ENCODE assay signal across 7 mouse cellular contexts in the genomic region with DNA sequence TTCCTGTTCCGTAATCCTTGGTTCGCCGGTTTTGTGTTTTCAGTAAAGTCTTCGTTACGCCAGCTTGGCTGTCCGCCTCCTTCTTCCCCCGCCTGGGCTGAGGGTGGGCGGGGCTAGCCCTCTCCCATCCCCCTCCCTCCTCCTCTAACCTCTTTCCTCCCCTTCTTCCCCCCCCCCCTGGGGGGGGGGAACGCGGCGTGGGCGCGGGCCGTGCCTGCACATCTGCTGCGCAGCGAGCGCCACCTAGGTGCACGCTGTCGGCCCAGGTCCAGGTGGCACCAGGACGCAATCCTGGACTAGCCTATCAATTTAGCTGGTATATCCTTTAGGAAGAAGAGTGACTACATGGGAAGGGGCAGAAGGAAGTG. TPM values are rescaled to one million over a fixed set of nuclear protein-coding genes. Genes with fewer than 3 reads are reported as not detected.
DNase-seq lines count a peak whose midpoint lies in the region; ATAC-seq lines count a peak whose summit lies in the region.

No protein-coding gene starts in this region.

- H3K4me2 ChIP-seq in embryonic facial prominence, embryonic 12.5 days (replicated peaks), result peak overlapping the region; percentile 68
- H3K4me2 ChIP-seq in limb, embryonic 11.5 days (ENCODE audit: low read depth, severe bottlenecking), result peak overlapping the region; percentile 82
- peak overlapping the region; percentile 81 for H3K4me2 ChIP-seq in midbrain, embryonic 13.5 days (replicated peaks)

- peak; percentile 95 for DNase-seq in adrenal gland, postnatal 14 days
- peak; percentile 93 to 94 for DNase-seq in heart, adult 18-20 months
- peak; percentile 92 for DNase-seq in kidney, adult 18-20 months
- peak; percentile 97 for DNase-seq in limb, embryonic 11.5 days (ENCODE audit: low spot score)
- peak; percentile 76 for DNase-seq in spleen, adult 12 weeks (ENCODE audit: low spot score)

- H3K4me1 ChIP-seq in embryonic facial prominence, embryonic 12.5 days, result peaks cover 43% of the 10 kb centered on the region
- peaks cover 29% of the 10 kb centered on the region for H3K4me1 ChIP-seq in limb, embryonic 11.5 days (ENCODE audit: control insufficient read depth, insufficient read depth, low read length)
- H3K4me1 ChIP-seq in midbrain, embryonic 13.5 days (replicated peaks), result peaks cover 61% of the 10 kb centered on the region

- peak overlapping the region; percentile 98 for H3K27ac ChIP-seq in embryonic facial prominence, embryonic 12.5 days
- H3K27ac ChIP-seq in limb, embryonic 11.5 days (replicated peaks; ENCODE audit: low read depth, low read length), result no peak overlapping the region; the same call in 1 of the 2 replicates
- peak overlapping the region; percentile 100 for H3K27ac ChIP-seq in midbrain, embryonic 13.5 days

- no peaks in the 10 kb centered on the region for H3K9me3 ChIP-seq in embryonic facial prominence, embryonic 12.5 days
- no peaks in the 10 kb centered on the region for H3K9me3 ChIP-seq in limb, embryonic 11.5 days (ENCODE audit: control insufficient read depth, low read length)
- H3K9me3 ChIP-seq in midbrain, embryonic 13.5 days, result no peaks in the 10 kb centered on the region

- H3K9ac ChIP-seq in embryonic facial prominence, embryonic 12.5 days, result peak overlapping the region; percentile 99
- H3K9ac ChIP-seq in limb, embryonic 11.5 days (ENCODE audit: low read length), result peak overlapping the region; percentile 96
- H3K9ac ChIP-seq in midbrain, embryonic 13.5 days (replicated peaks), result peak overlapping the region; percentile 100

- no peaks in the 10 kb centered on the region for H3K27me3 ChIP-seq in embryonic facial prominence, embryonic 12.5 days
- no peaks in the 10 kb centered on the region for H3K27me3 ChIP-seq in limb, embryonic 11.5 days (ENCODE audit: control insufficient read depth, insufficient read depth, low read length)
- no peaks in the 10 kb centered on the region for H3K27me3 ChIP-seq in midbrain, embryonic 13.5 days

- H3K4me3 ChIP-seq in embryonic facial prominence, embryonic 12.5 days, result peak overlapping the region; percentile 86
- H3K4me3 ChIP-seq in limb, embryonic 11.5 days (ENCODE audit: low read depth, low read length), result peak overlapping the region; percentile 95
- peak overlapping the region; percentile 98 for H3K4me3 ChIP-seq in midbrain, embryonic 13.5 days (replicated peaks)

- no peak for ATAC-seq in embryonic facial prominence, embryonic 12.5 days (ENCODE audit: insufficient number of reproducible peaks, insufficient read depth, low FRiP score, low TSS enrichment)
- peak; percentile 4; the same call in 1 of the 2 replicates for ATAC-seq in limb, embryonic 11.5 days (ENCODE audit: insufficient number of reproducible peaks, low FRiP score, low TSS enrichment, low read depth)
- peak; percentile 36 for ATAC-seq in midbrain, embryonic 13.5 days

- peaks cover 9% of the 10 kb centered on the region; the same call in 1 of the 2 replicates for H3K36me3 ChIP-seq in embryonic facial prominence, embryonic 12.5 days
- H3K36me3 ChIP-seq in limb, embryonic 11.5 days (ENCODE audit: control insufficient read depth, insufficient read depth, low read length), result peaks cover 4% of the 10 kb centered on the region; the same call in 1 of the 2 replicates
- peaks cover 24% of the 10 kb centered on the region for H3K36me3 ChIP-seq in midbrain, embryonic 13.5 days

- WGBS in embryonic facial prominence, embryonic 12.5 days, result under 1% methylated on average over 20 of the region's 20 CpGs
- WGBS in limb, embryonic 11.5 days, result 0% methylated on average over 19 of the region's 20 CpGs
- under 1% methylated on average over 20 of the region's 20 CpGs for WGBS in midbrain, embryonic 13.5 days

RNA-seq across cellular contexts. Expression of a gene that starts 1.8 kb away (rescaled TPM):
- total RNA-seq in adrenal gland, postnatal 14 days (2021), result 165 and 174 TPM in 2 replicates
- 142 and 150 TPM in 2 replicates for polyA plus RNA-seq in embryonic facial prominence, embryonic 12.5 days (2016; fragmentation: Nextera tagmentation; extraction: Ambion mirVana)
- 100 to 1,000 TPM; 129 to 138 TPM for total RNA-seq in heart, adult 18-20 months (2021)
- polyA plus RNA-seq in limb, embryonic 11.5 days (2014; fragmentation: Nextera tagmentation; extraction: Ambion mirVana), result 104 and 109 TPM in 2 replicates
- polyA plus RNA-seq in midbrain, embryonic 13.5 days (2015; fragmentation: Nextera tagmentation; extraction: Ambion mirVana), result 65.1 and 97.7 TPM in 2 replicates

RNA-seq across cellular contexts. Expression of a gene that starts 2.7 kb away (rescaled TPM):
- 0.11 and 0.19 TPM in 2 replicates for total RNA-seq in adrenal gland, postnatal 14 days (2021)
- polyA plus RNA-seq in embryonic facial prominence, embryonic 12.5 days (2016; fragmentation: Nextera tagmentation; extraction: Ambion mirVana), result not detected in 2 replicates
- under 1 TPM in 1 of 2 experiments, not detected in 1; 0.05 TPM for total RNA-seq in heart, adult 18-20 months (2021)
- polyA plus RNA-seq in limb, embryonic 11.5 days (2014; fragmentation: Nextera tagmentation; extraction: Ambion mirVana), result not detected in 2 replicates
- polyA plus RNA-seq in midbrain, embryonic 13.5 days (2015; fragmentation: Nextera tagmentation; extraction: Ambion mirVana), result 0.07 and 0.08 TPM in 2 replicates

RNA-seq across cellular contexts. Expression of a gene that starts 17.8 kb away (rescaled TPM):
- total RNA-seq in adrenal gland, postnatal 14 days (2021), result 0.70 TPM in 1 of 2 replicates, not detected in the other
- polyA plus RNA-seq in embryonic facial prominence, embryonic 12.5 days (2016; fragmentation: Nextera tagmentation; extraction: Ambion mirVana), result not detected in 2 replicates
- total RNA-seq in heart, adult 18-20 months (2021), result not detected
- polyA plus RNA-seq in limb, embryonic 11.5 days (2014; fragmentation: Nextera tagmentation; extraction: Ambion mirVana), result not detected in 2 replicates
- not detected in 2 replicates for polyA plus RNA-seq in midbrain, embryonic 13.5 days (2015; fragmentation: Nextera tagmentation; extraction: Ambion mirVana)

RNA-seq across cellular contexts. Expression of a gene that starts 23.0 kb away (rescaled TPM):
- total RNA-seq in adrenal gland, postnatal 14 days (2021), result 1.9 TPM in 2 replicates
- 0.17 and 0.29 TPM in 2 replicates for polyA plus RNA-seq in embryonic facial prominence, embryonic 12.5 days (2016; fragmentation: Nextera tagmentation; extraction: Ambion mirVana)
- 1 to 10 TPM; 1.4 to 2.0 TPM for total RNA-seq in heart, adult 18-20 months (2021)
- polyA plus RNA-seq in limb, embryonic 11.5 days (2014; fragmentation: Nextera tagmentation; extraction: Ambion mirVana), result 0.08 and 0.13 TPM in 2 replicates
- polyA plus RNA-seq in midbrain, embryonic 13.5 days (2015; fragmentation: Nextera tagmentation; extraction: Ambion mirVana), result 0.15 and 0.28 TPM in 2 replicates

RNA-seq across cellular contexts. Expression of a gene that starts 27.5 kb away (rescaled TPM):
- total RNA-seq in adrenal gland, postnatal 14 days (2021), result 76.0 and 78.6 TPM in 2 replicates
- polyA plus RNA-seq in embryonic facial prominence, embryonic 12.5 days (2016; fragmentation: Nextera tagmentation; extraction: Ambion mirVana), result 303 and 326 TPM in 2 replicates
- 10 to 100 TPM; 66.7 to 73.1 TPM for total RNA-seq in heart, adult 18-20 months (2021)
- polyA plus RNA-seq in limb, embryonic 11.5 days (2014; fragmentation: Nextera tagmentation; extraction: Ambion mirVana), result 356 and 388 TPM in 2 replicates
- polyA plus RNA-seq in midbrain, embryonic 13.5 days (2015; fragmentation: Nextera tagmentation; extraction: Ambion mirVana), result 176 and 201 TPM in 2 replicates
